Mouse (Mus musculus): ENCODE results near the gene Alg11. TPM values are rescaled to one million over a fixed set of nuclear protein-coding genes. Genes with fewer than 3 reads are reported as not detected.
A peak's percentile ranks its signal among the peaks of the same experiment; 100 is the strongest.

Gene Alg11
- polyA plus RNA-seq, 1 experiment from 2014 or later: 34.2 TPM

- H3K9ac ChIP-seq (ENCODE audit: low read length): no peak overlapping the region
- H3K36me3 ChIP-seq (ENCODE audit: control insufficient read depth, insufficient read depth, low read length): no peaks in the 10 kb centered on the region
- no peak overlapping the region for H3K4me3 ChIP-seq (ENCODE audit: low read depth, low read length)
- H3K27ac ChIP-seq (ENCODE audit: low read depth, low read length): no peak overlapping the region
- H3K4me2 ChIP-seq (ENCODE audit: low read depth): no peak overlapping the region
- H3K27me3 ChIP-seq (ENCODE audit: control insufficient read depth, insufficient read depth, low read length): no peaks in the 10 kb centered on the region
- DNase-seq (ENCODE audit: low spot score) (no peak), ATAC-seq (ENCODE audit: insufficient read depth, low FRiP score, low TSS enrichment) (no peak)
- 0 out of 2 replicates have a peak, but pooled peaks cover 3% of the 10 kb centered on the region for H3K4me1 ChIP-seq (ENCODE audit: control insufficient read depth, insufficient read depth, low read length)
- WGBS: 75% methylated on average over 7 of the region's 7 CpGs
- H3K9me3 ChIP-seq (ENCODE audit: control insufficient read depth, low read length): no peaks in the 10 kb centered on the region
These were observed 23.5 kb upstream of the Alg11 start for GRCm38 (mm10) chr8:22037022-22037421.

GRCm38 (mm10) chr8:22039468-22040152 is 20.9 kb upstream of the Alg11 start:
- 0 out of 2 replicates have a peak, but pooled peaks cover 3% of the 10 kb centered on the region for H3K4me1 ChIP-seq (ENCODE audit: control insufficient read depth, insufficient read depth, low read length)
- H3K9ac ChIP-seq (ENCODE audit: low read length): peak overlapping the region; percentile 11; the same call in 1 of the 2 replicates
- H3K4me2 ChIP-seq (ENCODE audit: low read depth): no peak overlapping the region
- ATAC-seq (ENCODE audit: insufficient read depth, low FRiP score, low TSS enrichment): no peak
- H3K36me3 ChIP-seq (ENCODE audit: control insufficient read depth, insufficient read depth, low read length): no peaks in the 10 kb centered on the region
- no peaks in the 10 kb centered on the region for H3K27me3 ChIP-seq (ENCODE audit: control insufficient read depth, insufficient read depth, low read length)
- H3K4me3 ChIP-seq (ENCODE audit: low read depth, low read length): no peak overlapping the region
- WGBS: 19% methylated on average over 15 of the region's 15 CpGs
- no peak overlapping the region for H3K27ac ChIP-seq (ENCODE audit: low read depth, low read length)
- H3K9me3 ChIP-seq (ENCODE audit: control insufficient read depth, low read length): no peaks in the 10 kb centered on the region
- peak; percentile 12 for DNase-seq (ENCODE audit: low spot score)

GRCm38 (mm10) chr8:22040153-22040509 is 20.4 kb upstream of the Alg11 start:
- no peak overlapping the region for H3K27ac ChIP-seq (ENCODE audit: low read depth, low read length)
- ATAC-seq (ENCODE audit: insufficient read depth, low FRiP score, low TSS enrichment) (no peak), DNase-seq (ENCODE audit: low spot score) (no peak)
- H3K9me3 ChIP-seq (ENCODE audit: control insufficient read depth, low read length): no peaks in the 10 kb centered on the region
- H3K36me3 ChIP-seq (ENCODE audit: control insufficient read depth, insufficient read depth, low read length): no peaks in the 10 kb centered on the region
- H3K4me3 ChIP-seq (ENCODE audit: low read depth, low read length): no peak overlapping the region
- H3K4me1 ChIP-seq (ENCODE audit: control insufficient read depth, insufficient read depth, low read length): 0 out of 2 replicates have a peak, but pooled peaks cover 3% of the 10 kb centered on the region
- H3K27me3 ChIP-seq (ENCODE audit: control insufficient read depth, insufficient read depth, low read length): no peaks in the 10 kb centered on the region
- H3K4me2 ChIP-seq (ENCODE audit: low read depth): no peak overlapping the region
- no peak overlapping the region for H3K9ac ChIP-seq (ENCODE audit: low read length)
- 49% methylated on average over 6 of the region's 6 CpGs for WGBS

GRCm38 (mm10) chr8:22042515-22042914 is 18.0 kb upstream of the Alg11 start:
- Histone ChIP-seq H3K4me1 (ENCODE audit: control insufficient read depth, insufficient read depth, low read length) (0 out of 2 replicates have a peak, but pooled peaks cover 3% of the 10 kb centered on the region), H3K9ac (ENCODE audit: low read length) (no peak overlapping the region), H3K4me3 (ENCODE audit: low read depth, low read length) (no peak overlapping the region), H3K9me3 (ENCODE audit: control insufficient read depth, low read length) (no peaks in the 10 kb centered on the region), H3K36me3 (ENCODE audit: control insufficient read depth, insufficient read depth, low read length) (no peaks in the 10 kb centered on the region), H3K4me2 (ENCODE audit: low read depth) (no peak overlapping the region), H3K27ac (ENCODE audit: low read depth, low read length) (no peak overlapping the region), H3K27me3 (ENCODE audit: control insufficient read depth, insufficient read depth, low read length) (no peaks in the 10 kb centered on the region)
- DNase-seq (ENCODE audit: low spot score) (no peak), ATAC-seq (ENCODE audit: insufficient read depth, low FRiP score, low TSS enrichment) (no peak)
- WGBS: 91% methylated on average over 3 of the region's 3 CpGs

- 50% methylated on average over 12 of the region's 12 CpGs for WGBS
- Histone ChIP-seq H3K27ac (ENCODE audit: low read depth, low read length) (no peak overlapping the region), H3K4me3 (ENCODE audit: low read depth, low read length) (no peak overlapping the region), H3K4me1 (ENCODE audit: control insufficient read depth, insufficient read depth, low read length) (0 out of 2 replicates have a peak, but pooled peaks cover 3% of the 10 kb centered on the region), H3K4me2 (ENCODE audit: low read depth) (no peak overlapping the region), H3K9ac (ENCODE audit: low read length) (no peak overlapping the region), H3K9me3 (ENCODE audit: control insufficient read depth, low read length) (no peaks in the 10 kb centered on the region), H3K27me3 (ENCODE audit: control insufficient read depth, insufficient read depth, low read length) (no peaks in the 10 kb centered on the region), H3K36me3 (ENCODE audit: control insufficient read depth, insufficient read depth, low read length) (no peaks in the 10 kb centered on the region)
- peak; percentile 57 for DNase-seq (ENCODE audit: low spot score)
- ATAC-seq (ENCODE audit: insufficient read depth, low FRiP score, low TSS enrichment): no peak
These were observed 16.8 kb upstream of the Alg11 start for GRCm38 (mm10) chr8:22043706-22044105.

GRCm38 (mm10) chr8:22047699-22048464 is 12.6 kb upstream of the Alg11 start:
- ATAC-seq (ENCODE audit: insufficient read depth, low FRiP score, low TSS enrichment) (peak; percentile 41; the same call in 1 of the 2 replicates), DNase-seq (ENCODE audit: low spot score) (peak; percentile 53)
- H3K9me3 ChIP-seq (ENCODE audit: control insufficient read depth, low read length): no peaks in the 10 kb centered on the region
- no peak overlapping the region for H3K9ac ChIP-seq (ENCODE audit: low read length)
- H3K36me3 ChIP-seq (ENCODE audit: control insufficient read depth, insufficient read depth, low read length): no peaks in the 10 kb centered on the region
- 55% methylated on average over 2 of the region's 2 CpGs for WGBS
- H3K4me2 ChIP-seq (ENCODE audit: low read depth): no peak overlapping the region
- H3K4me1 ChIP-seq (ENCODE audit: control insufficient read depth, insufficient read depth, low read length): no peaks in the 10 kb centered on the region
- no peak overlapping the region for H3K4me3 ChIP-seq (ENCODE audit: low read depth, low read length)
- no peaks in the 10 kb centered on the region for H3K27me3 ChIP-seq (ENCODE audit: control insufficient read depth, insufficient read depth, low read length)
- no peak overlapping the region for H3K27ac ChIP-seq (ENCODE audit: low read depth, low read length)

GRCm38 (mm10) chr8:22054674-22055491 is 5.6 kb upstream of the Alg11 start:
- H3K27me3 ChIP-seq (ENCODE audit: control insufficient read depth, insufficient read depth, low read length): no peaks in the 10 kb centered on the region
- H3K4me2 ChIP-seq (ENCODE audit: low read depth): no peak overlapping the region
- DNase-seq (ENCODE audit: low spot score) (no peak), ATAC-seq (ENCODE audit: insufficient read depth, low FRiP score, low TSS enrichment) (no peak)
- H3K4me3 ChIP-seq (ENCODE audit: low read depth, low read length): no peak overlapping the region
- no peak overlapping the region for H3K9ac ChIP-seq (ENCODE audit: low read length)
- WGBS: 88% methylated on average over 12 of the region's 12 CpGs
- no peaks in the 10 kb centered on the region for H3K36me3 ChIP-seq (ENCODE audit: control insufficient read depth, insufficient read depth, low read length)
- no peak overlapping the region for H3K27ac ChIP-seq (ENCODE audit: low read depth, low read length)
- no peaks in the 10 kb centered on the region for H3K9me3 ChIP-seq (ENCODE audit: control insufficient read depth, low read length)
- no peaks in the 10 kb centered on the region for H3K4me1 ChIP-seq (ENCODE audit: control insufficient read depth, insufficient read depth, low read length)

- no peak overlapping the region for H3K4me3 ChIP-seq (ENCODE audit: low read depth, low read length)
- no peak overlapping the region for H3K27ac ChIP-seq (ENCODE audit: low read depth, low read length)
- 98% methylated on average over 2 of the region's 2 CpGs for WGBS
- no peaks in the 10 kb centered on the region for H3K4me1 ChIP-seq (ENCODE audit: control insufficient read depth, insufficient read depth, low read length)
- H3K27me3 ChIP-seq (ENCODE audit: control insufficient read depth, insufficient read depth, low read length): no peaks in the 10 kb centered on the region
- DNase-seq (ENCODE audit: low spot score): no peak
- no peak overlapping the region for H3K9ac ChIP-seq (ENCODE audit: low read length)
- H3K9me3 ChIP-seq (ENCODE audit: control insufficient read depth, low read length): no peaks in the 10 kb centered on the region
- no peak overlapping the region for H3K4me2 ChIP-seq (ENCODE audit: low read depth)
- no peaks in the 10 kb centered on the region for H3K36me3 ChIP-seq (ENCODE audit: control insufficient read depth, insufficient read depth, low read length)
- ATAC-seq (ENCODE audit: insufficient read depth, low FRiP score, low TSS enrichment): no peak
These were observed 5.0 kb upstream of the Alg11 start for GRCm38 (mm10) chr8:22055492-22055877.
